Comparison of ENCODE assay signal across 8 mouse cellular contexts in genomic region chr16:17575870-17576824, GRCm38 (mm10). TPM values are rescaled to one million over a fixed set of nuclear protein-coding genes. Genes with fewer than 3 reads are reported as not detected.
DNase-seq lines count a peak whose midpoint lies in the region; ATAC-seq lines count a peak whose summit lies in the region.

No protein-coding gene starts in this region.

- no peaks in the 10 kb centered on the region for H3K36me3 ChIP-seq in hindbrain, embryonic 16.5 days (ENCODE audit: control insufficient read depth, insufficient read depth, low read length)

- H3K27me3 ChIP-seq in hindbrain, embryonic 16.5 days (replicated peaks; ENCODE audit: control insufficient read depth, insufficient read depth, low read length): no peaks in the 10 kb centered on the region; the same call in 1 of the 2 replicates

- H3K9ac ChIP-seq in hindbrain, embryonic 16.5 days (ENCODE audit: low read depth, low read length): peak overlapping the region; percentile 73

- H3K9me3 ChIP-seq in hindbrain, embryonic 16.5 days (ENCODE audit: control insufficient read depth, low read length): no peaks in the 10 kb centered on the region

- peaks cover 14% of the 10 kb centered on the region for H3K4me1 ChIP-seq in hindbrain, embryonic 16.5 days (ENCODE audit: control insufficient read depth, insufficient read depth, low read depth, low read length)

- peak overlapping the region; percentile 82 for H3K4me2 ChIP-seq in hindbrain, embryonic 16.5 days (ENCODE audit: low read length)

- 14% methylated on average over 42 of the region's 45 CpGs for WGBS in hindbrain, embryonic 16.5 days

- DNase-seq in adrenal gland, adult 8-10 months: peak; percentile 42
- DNase-seq in cerebellum, postnatal 25 days: peak; percentile 83 to 88
- peak; percentile 59 to 64 for DNase-seq in frontal cortex, postnatal 25 days (ENCODE audit: low spot score in 2 of 2)
- DNase-seq in left cerebral cortex, adult 9 months (ENCODE audit: low spot score in 2 of 2): peak; percentile 48 to 79
- DNase-seq in lung, postnatal 4 days: peak; percentile 76 to 84
- peak; percentile 87 to 90 for DNase-seq in right cerebral cortex, postnatal 10 days (ENCODE audit: low spot score in 2 of 2)

- ATAC-seq in hindbrain, embryonic 16.5 days: peak; percentile 92
- no peak for ATAC-seq in activated CD4-positive, CD25-positive, alpha-beta regulatory T cell, adult 4 months

- peak overlapping the region; percentile 55 for H3K4me3 ChIP-seq in hindbrain, embryonic 16.5 days (ENCODE audit: low read length)

- peak overlapping the region; percentile 76 for H3K27ac ChIP-seq in hindbrain, embryonic 16.5 days (ENCODE audit: low read depth, low read length)

RNA-seq across cellular contexts. Expression of gene Slc7a4, which starts 6.9 kb away (rescaled TPM):
- 10 to 100 TPM in 3 of 4 experiments, 1 to 10 TPM in 1; 7.9 to 47.4 (median 28.9) TPM for total RNA-seq in adrenal gland, adult 8-10 months (2022)
- polyA plus RNA-seq in hindbrain, embryonic 16.5 days (2015; fragmentation: Nextera tagmentation; extraction: Ambion mirVana): 53.9 and 54.6 TPM in 2 replicates
- under 1 TPM; 0.42 to 0.69 TPM for polyA plus RNA-seq in activated CD4-positive, CD25-positive, alpha-beta regulatory T cell, adult 4 months (2017; shearing (Covaris generic))

RNA-seq across cellular contexts. Expression of gene P2rx6, which starts 14.5 kb away (rescaled TPM):
- total RNA-seq in adrenal gland, adult 8-10 months (2022): 1 to 10 TPM in 2 of 4 experiments, under 1 TPM in 2; 0.55 to 2.9 (median 1.6) TPM
- polyA plus RNA-seq in hindbrain, embryonic 16.5 days (2015; fragmentation: Nextera tagmentation; extraction: Ambion mirVana): 3.0 and 3.2 TPM in 2 replicates
- polyA plus RNA-seq in activated CD4-positive, CD25-positive, alpha-beta regulatory T cell, adult 4 months (2017; shearing (Covaris generic)): not detected

RNA-seq across cellular contexts. Expression of gene Lrrc74b, which starts 15.1 kb away (rescaled TPM):
- under 1 TPM in 3 of 4 experiments, not detected in 1; 0.12 to 0.46 (median 0.34) TPM for total RNA-seq in adrenal gland, adult 8-10 months (2022)
- polyA plus RNA-seq in hindbrain, embryonic 16.5 days (2015; fragmentation: Nextera tagmentation; extraction: Ambion mirVana): 1.7 and 1.8 TPM in 2 replicates
- polyA plus RNA-seq in activated CD4-positive, CD25-positive, alpha-beta regulatory T cell, adult 4 months (2017; shearing (Covaris generic)): not detected

RNA-seq across cellular contexts. Expression of gene Smpd4, which starts 43.0 kb away (rescaled TPM):
- 10 to 100 TPM; 33.4 to 48.2 (median 40.4) TPM for total RNA-seq in adrenal gland, adult 8-10 months (2022)
- polyA plus RNA-seq in hindbrain, embryonic 16.5 days (2015; fragmentation: Nextera tagmentation; extraction: Ambion mirVana): 23.6 and 30.4 TPM in 2 replicates
- 10 to 100 TPM; 10.4 to 18.1 TPM for polyA plus RNA-seq in activated CD4-positive, CD25-positive, alpha-beta regulatory T cell, adult 4 months (2017; shearing (Covaris generic))

RNA-seq across cellular contexts. Expression of gene Thap7, which starts 45.2 kb away (rescaled TPM):
- total RNA-seq in adrenal gland, adult 8-10 months (2022): 10 to 100 TPM; 40.6 to 51.2 (median 45.5) TPM
- polyA plus RNA-seq in hindbrain, embryonic 16.5 days (2015; fragmentation: Nextera tagmentation; extraction: Ambion mirVana): 65.1 and 65.8 TPM in 2 replicates
- 10 to 100 TPM; 67.5 to 70.8 TPM for polyA plus RNA-seq in activated CD4-positive, CD25-positive, alpha-beta regulatory T cell, adult 4 months (2017; shearing (Covaris generic))

Comparison
In these comparisons a context has a peak if more than half of its experiments do, and no peak if none do; other contexts are left out.
1. RNA of gene Slc7a4, which starts 6.9 kb away (polyA plus RNA-seq): 53.9 to 54.6 TPM in hindbrain, embryonic 16.5 days; 0.42 to 0.69 TPM in activated CD4-positive, CD25-positive, alpha-beta regulatory T cell, adult 4 months; every median in the first group is over 10 times any median in the second.
2. Peak in every context shown above with its lines, with median percentiles within 50 percentile points of each other: DNase-seq.